Mouse (Mus musculus) midbrain, embryonic 13.5 days (tissue): ENCODE measurements around the gene Ppp1r15a. TPM values are rescaled to one million over a fixed set of nuclear protein-coding genes. Genes with fewer than 3 reads are reported as not detected.

ENCODE experiments used
- polyA plus RNA-seq: library from polyadenylated mRNA; unstranded; fragments of >200 nt; fragmentation: Nextera tagmentation; extraction: Ambion mirVana; gene quantifications from 2 replicates; pipeline ENCODE4 v1.2.1, GENCODE M21; 2015

Gene Ppp1r15a
- polyA plus RNA-seq, 1 experiment from 2014 or later: 11.7 TPM

Other genes with a start within 250 kb of the Ppp1r15a start
- gene Slc6a21, start 248.8 kb downstream of the Ppp1r15a start, polyA plus RNA-seq: not detected in 2 replicates
- 7.3 and 10.8 TPM in 2 replicates for gene Trpm4, start 192.5 kb downstream of the Ppp1r15a start, polyA plus RNA-seq
- gene Hrc, start 191.0 kb downstream of the Ppp1r15a start, polyA plus RNA-seq: 0.10 and 0.26 TPM in 2 replicates
- gene Ppfia3, start 159.2 kb downstream of the Ppp1r15a start, polyA plus RNA-seq: 17.2 and 19.8 TPM in 2 replicates
- 7.1 and 7.9 TPM in 2 replicates for gene Lin7b, start 155.7 kb downstream of the Ppp1r15a start, polyA plus RNA-seq
- gene Snrnp70, start 130.5 kb downstream of the Ppp1r15a start, polyA plus RNA-seq: 223 and 238 TPM in 2 replicates
- not detected in 2 replicates for gene Kcna7, start 120.6 kb downstream of the Ppp1r15a start, polyA plus RNA-seq
- gene Ntf5, start 112.6 kb downstream of the Ppp1r15a start, polyA plus RNA-seq: not detected in 2 replicates
- 0.50 TPM in 1 of 2 replicates, not detected in the other for gene Lhb, start 105.4 kb downstream of the Ppp1r15a start, polyA plus RNA-seq
- gene Gys1, start 91.4 kb downstream of the Ppp1r15a start, polyA plus RNA-seq: 20.6 and 23.4 TPM in 2 replicates
- 121 and 123 TPM in 2 replicates for gene Ruvbl2, start 88.2 kb downstream of the Ppp1r15a start, polyA plus RNA-seq
- gene Ftl1, start 66.4 kb downstream of the Ppp1r15a start, polyA plus RNA-seq: 6,845 and 7,096 TPM in 2 replicates
- 259 and 265 TPM in 2 replicates for gene Bax, start 59.4 kb downstream of the Ppp1r15a start, polyA plus RNA-seq
- gene Tulp2, start 44.4 kb downstream of the Ppp1r15a start, polyA plus RNA-seq: 0.22 TPM in 1 of 2 replicates, not detected in the other
- not detected in 2 replicates for gene Gm45808, start 39.5 kb downstream of the Ppp1r15a start, polyA plus RNA-seq
- gene Dhdh, start 37.5 kb downstream of the Ppp1r15a start, polyA plus RNA-seq: 3.3 and 3.6 TPM in 2 replicates
- gene Nucb1, start 15.9 kb downstream of the Ppp1r15a start, polyA plus RNA-seq: 86.7 and 101 TPM in 2 replicates
- 0.23 and 0.46 TPM in 2 replicates for gene Plekha4, start 62 bp upstream of the Ppp1r15a start, polyA plus RNA-seq
- 0.13 and 0.21 TPM in 2 replicates for gene Hsd17b14, start 28.6 kb upstream of the Ppp1r15a start, polyA plus RNA-seq
- gene Bcat2, start 43.9 kb upstream of the Ppp1r15a start, polyA plus RNA-seq: 20.7 and 24.5 TPM in 2 replicates
- gene Fgf21, start 89.2 kb upstream of the Ppp1r15a start, polyA plus RNA-seq: 0.17 TPM in 1 of 2 replicates, not detected in the other
- not detected in 2 replicates for gene Fut1, start 91.0 kb upstream of the Ppp1r15a start, polyA plus RNA-seq
- 0.17 TPM in 1 of 2 replicates, not detected in the other for gene Izumo1, start 95.5 kb upstream of the Ppp1r15a start, polyA plus RNA-seq
- 7.5 and 9.4 TPM in 2 replicates for gene Rasip1, start 101.2 kb upstream of the Ppp1r15a start, polyA plus RNA-seq
- 3.1 and 4.8 TPM in 2 replicates for gene Mamstr, start 113.7 kb upstream of the Ppp1r15a start, polyA plus RNA-seq
- gene Fut2, start 140.1 kb upstream of the Ppp1r15a start, polyA plus RNA-seq: 0.06 and 0.09 TPM in 2 replicates
- gene Ntn5, start 157.8 kb upstream of the Ppp1r15a start, polyA plus RNA-seq: 0.39 and 0.59 TPM in 2 replicates
- 0.17 and 0.31 TPM in 2 replicates for gene Sec1, start 168.1 kb upstream of the Ppp1r15a start, polyA plus RNA-seq
- gene Car11, start 173.6 kb upstream of the Ppp1r15a start, polyA plus RNA-seq: 35.9 and 40.0 TPM in 2 replicates
- 3.4 and 4.0 TPM in 2 replicates for gene Dbp, start 178.8 kb upstream of the Ppp1r15a start, polyA plus RNA-seq
- gene Rpl18, start 189.2 kb upstream of the Ppp1r15a start, polyA plus RNA-seq: 643 and 684 TPM in 2 replicates
- 24.3 and 27.1 TPM in 2 replicates for gene Sphk2, start 191.7 kb upstream of the Ppp1r15a start, polyA plus RNA-seq
- 1.0 and 1.3 TPM in 2 replicates for gene Fam83e, start 194.9 kb upstream of the Ppp1r15a start, polyA plus RNA-seq
- gene Spaca4, start 199.5 kb upstream of the Ppp1r15a start, polyA plus RNA-seq: not detected in 2 replicates